Mouse (Mus musculus): Measurements from ENCODE around the gene Tgfbr2. TPM values are rescaled to one million over a fixed set of nuclear protein-coding genes. Genes with fewer than 3 reads are reported as not detected.

Gene Tgfbr2
- polyA plus RNA-seq, 1 experiment from 2014 or later, result 33.8 TPM

DNA sequence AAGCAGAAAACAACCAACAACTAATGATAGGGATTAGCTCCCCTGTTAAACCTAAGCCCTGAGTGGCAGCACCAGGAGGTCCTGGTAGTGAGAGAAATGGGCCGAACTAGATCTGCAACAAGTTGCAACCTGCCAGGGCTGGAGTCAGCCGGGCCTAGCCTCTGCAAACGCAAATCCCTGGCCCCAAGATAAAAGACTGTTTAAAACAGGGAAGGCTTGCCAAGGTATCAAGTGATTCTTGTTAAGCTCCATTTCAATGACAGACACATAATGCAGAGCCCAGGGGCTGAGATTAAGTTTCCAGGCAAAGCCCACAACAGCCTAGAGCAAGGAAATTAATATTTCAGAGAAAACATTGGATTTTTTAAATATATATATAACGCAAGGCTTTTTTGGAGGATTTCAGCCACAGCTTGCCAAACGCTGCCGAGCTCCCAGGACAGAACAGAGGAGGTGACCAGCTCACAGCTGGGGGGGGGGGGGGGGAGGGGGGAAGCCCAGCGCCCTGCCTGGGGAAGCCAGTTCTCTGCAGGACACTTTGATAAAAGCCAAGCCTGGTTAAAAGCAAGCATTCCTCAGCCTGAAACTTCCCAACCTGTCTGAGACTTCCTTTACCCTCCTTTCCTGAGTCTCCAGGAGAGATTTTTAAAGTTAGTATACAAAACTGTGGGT, 24.3 kb downstream of the Tgfbr2 start:
- H3K4me3 ChIP-seq (replicated peaks; ENCODE audit: low read length), result no peak overlapping the region
- peaks cover 8% of the 10 kb centered on the region; the same call in 1 of the 2 replicates for H3K36me3 ChIP-seq (ENCODE audit: control insufficient read depth, insufficient read depth, low read length)
- peak; percentile 44; the same call in 1 of the 2 replicates for ATAC-seq (ENCODE audit: insufficient read depth, low FRiP score)
- H3K27ac ChIP-seq (ENCODE audit: low read length), result peak overlapping the region; percentile 73
- H3K9me3 ChIP-seq (replicated peaks; ENCODE audit: control insufficient read depth, low read length), result no peaks in the 10 kb centered on the region
- 25% methylated on average over 7 of the region's 7 CpGs for WGBS
- no peaks in the 10 kb centered on the region for H3K27me3 ChIP-seq (ENCODE audit: control insufficient read depth, insufficient read depth, low read length)
- H3K9ac ChIP-seq (ENCODE audit: low read length), result no peak overlapping the region
- H3K4me1 ChIP-seq (ENCODE audit: control insufficient read depth, insufficient read depth, low read length), result peaks cover 27% of the 10 kb centered on the region
- H3K4me2 ChIP-seq (ENCODE audit: low read depth, low read length), result no peak overlapping the region

DNA sequence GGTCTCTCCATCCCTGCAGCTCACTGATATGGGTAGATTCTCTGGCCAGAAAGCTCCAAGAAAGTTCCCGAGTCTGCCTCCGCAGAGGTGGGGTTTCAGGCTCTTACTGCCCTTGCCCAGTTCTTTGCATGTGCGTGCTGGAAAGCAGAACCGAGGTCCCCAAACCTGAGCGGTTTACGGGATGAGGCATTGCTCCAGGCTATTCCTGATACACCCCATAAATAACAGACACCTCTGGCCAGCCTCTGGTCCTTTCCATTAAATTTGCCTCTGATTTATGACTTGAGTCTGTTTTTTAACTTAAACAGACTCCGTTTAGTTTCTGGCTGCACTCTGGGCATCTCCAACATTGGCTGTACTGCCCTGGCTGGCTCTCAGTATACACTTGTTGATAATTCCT, 26.4 kb downstream of the Tgfbr2 start:
- H3K27ac ChIP-seq (ENCODE audit: low read length), result no peak overlapping the region
- H3K4me3 ChIP-seq (replicated peaks; ENCODE audit: low read length), result no peak overlapping the region
- H3K27me3 ChIP-seq (ENCODE audit: control insufficient read depth, insufficient read depth, low read length), result no peaks in the 10 kb centered on the region
- no peaks in the 10 kb centered on the region for H3K36me3 ChIP-seq (ENCODE audit: control insufficient read depth, insufficient read depth, low read length)
- no peaks in the 10 kb centered on the region for H3K9me3 ChIP-seq (replicated peaks; ENCODE audit: control insufficient read depth, low read length)
- no peak overlapping the region for H3K4me2 ChIP-seq (ENCODE audit: low read depth, low read length)
- WGBS, result 65% methylated on average over 7 of the region's 7 CpGs
- no peak for ATAC-seq (ENCODE audit: insufficient read depth, low FRiP score)
- no peak overlapping the region for H3K9ac ChIP-seq (ENCODE audit: low read length)
- H3K4me1 ChIP-seq (ENCODE audit: control insufficient read depth, insufficient read depth, low read length), result peaks cover 44% of the 10 kb centered on the region

- WGBS, result 48% methylated on average over 9 of the region's 9 CpGs
- Histone ChIP-seq H3K27me3 (ENCODE audit: control insufficient read depth, insufficient read depth, low read length) (no peaks in the 10 kb centered on the region), H3K4me1 (ENCODE audit: control insufficient read depth, insufficient read depth, low read length) (peaks cover 30% of the 10 kb centered on the region), H3K9me3 (replicated peaks; ENCODE audit: control insufficient read depth, low read length) (no peaks in the 10 kb centered on the region), H3K27ac (ENCODE audit: low read length) (peak overlapping the region; percentile 34), H3K4me3 (replicated peaks; ENCODE audit: low read length) (no peak overlapping the region), H3K36me3 (ENCODE audit: control insufficient read depth, insufficient read depth, low read length) (no peaks in the 10 kb centered on the region), H3K4me2 (ENCODE audit: low read depth, low read length) (no peak overlapping the region), H3K9ac (ENCODE audit: low read length) (no peak overlapping the region)
- no peak for ATAC-seq (ENCODE audit: insufficient read depth, low FRiP score)
Measured at GRCm38 (mm10) chr9:116146235-116146634, 28.9 kb downstream of the Tgfbr2 start.

DNA sequence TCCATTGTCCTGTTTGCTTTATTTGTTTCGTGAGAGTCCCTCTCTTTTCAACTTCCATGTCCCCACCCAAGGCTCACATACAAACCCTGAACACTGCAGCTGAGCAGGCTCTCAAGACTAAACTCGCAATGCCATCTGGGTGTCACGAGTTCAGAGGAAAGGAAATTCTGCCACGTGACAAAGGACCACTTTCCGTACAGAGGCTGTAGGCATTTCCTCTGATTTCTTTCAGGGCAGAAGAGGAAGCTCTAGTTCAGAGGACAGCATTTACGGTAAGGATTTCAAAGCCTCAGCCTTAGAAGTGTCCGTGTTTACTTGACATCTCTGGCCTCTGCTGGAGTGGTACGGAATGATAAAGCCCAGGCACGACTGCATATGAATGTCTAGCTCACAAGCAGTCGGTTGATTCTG, 29.9 kb downstream of the Tgfbr2 start:
- 25% methylated on average over 10 of the region's 10 CpGs for WGBS
- peak; percentile 63 for ATAC-seq (ENCODE audit: insufficient read depth, low FRiP score)

GRCm38 (mm10) chr9:116140422-116140821, 34.7 kb downstream of the Tgfbr2 start:
- Histone ChIP-seq H3K4me2 (ENCODE audit: low read depth, low read length) (no peak overlapping the region), H3K27ac (ENCODE audit: low read length) (no peak overlapping the region), H3K4me1 (ENCODE audit: control insufficient read depth, insufficient read depth, low read length) (peaks cover 12% of the 10 kb centered on the region), H3K9ac (ENCODE audit: low read length) (no peak overlapping the region), H3K4me3 (replicated peaks; ENCODE audit: low read length) (no peak overlapping the region), H3K27me3 (ENCODE audit: control insufficient read depth, insufficient read depth, low read length) (no peaks in the 10 kb centered on the region), H3K36me3 (ENCODE audit: control insufficient read depth, insufficient read depth, low read length) (no peaks in the 10 kb centered on the region), H3K9me3 (replicated peaks; ENCODE audit: control insufficient read depth, low read length) (no peaks in the 10 kb centered on the region)
- 93% methylated on average over 6 of the region's 6 CpGs for WGBS
- no peak for ATAC-seq (ENCODE audit: insufficient read depth, low FRiP score)

More for the DNA sequence above, 29.9 kb downstream of the Tgfbr2 start:
- H3K27ac ChIP-seq (ENCODE audit: low read length), result 0 out of 2 replicates have a peak overlapping the region, but pooled peaks have one; percentile 55
- no peaks in the 10 kb centered on the region for H3K36me3 ChIP-seq (ENCODE audit: control insufficient read depth, insufficient read depth, low read length)
- no peak overlapping the region for H3K9ac ChIP-seq (ENCODE audit: low read length)
- H3K27me3 ChIP-seq (ENCODE audit: control insufficient read depth, insufficient read depth, low read length), result no peaks in the 10 kb centered on the region
- H3K9me3 ChIP-seq (replicated peaks; ENCODE audit: control insufficient read depth, low read length), result no peaks in the 10 kb centered on the region
- H3K4me3 ChIP-seq (replicated peaks; ENCODE audit: low read length), result no peak overlapping the region
- H3K4me2 ChIP-seq (ENCODE audit: low read depth, low read length), result 0 out of 2 replicates have a peak overlapping the region, but pooled peaks have one; percentile 6
- H3K4me1 ChIP-seq (ENCODE audit: control insufficient read depth, insufficient read depth, low read length), result peaks cover 27% of the 10 kb centered on the region

GRCm38 (mm10) chr9:116139549-116139948, 35.6 kb downstream of the Tgfbr2 start:
- 74% methylated on average over 7 of the region's 7 CpGs for WGBS

GRCm38 (mm10) chr9:116138595-116139134, 36.5 kb downstream of the Tgfbr2 start:
- Histone ChIP-seq H3K9ac (ENCODE audit: low read length) (no peak overlapping the region), H3K4me2 (ENCODE audit: low read depth, low read length) (no peak overlapping the region), H3K9me3 (replicated peaks; ENCODE audit: control insufficient read depth, low read length) (no peaks in the 10 kb centered on the region), H3K27me3 (ENCODE audit: control insufficient read depth, insufficient read depth, low read length) (no peaks in the 10 kb centered on the region), H3K36me3 (ENCODE audit: control insufficient read depth, insufficient read depth, low read length) (no peaks in the 10 kb centered on the region), H3K27ac (ENCODE audit: low read length) (no peak overlapping the region), H3K4me1 (ENCODE audit: control insufficient read depth, insufficient read depth, low read length) (no peaks in the 10 kb centered on the region; the same call in 1 of the 2 replicates), H3K4me3 (replicated peaks; ENCODE audit: low read length) (no peak overlapping the region)
- no peak for ATAC-seq (ENCODE audit: insufficient read depth, low FRiP score)
- 76% methylated on average over 11 of the region's 11 CpGs for WGBS

More at GRCm38 (mm10) chr9:116139549-116139948, 35.6 kb downstream of the Tgfbr2 start:
- Histone ChIP-seq H3K36me3 (ENCODE audit: control insufficient read depth, insufficient read depth, low read length) (no peaks in the 10 kb centered on the region), H3K4me2 (ENCODE audit: low read depth, low read length) (no peak overlapping the region), H3K9ac (ENCODE audit: low read length) (no peak overlapping the region), H3K9me3 (replicated peaks; ENCODE audit: control insufficient read depth, low read length) (no peaks in the 10 kb centered on the region), H3K27ac (ENCODE audit: low read length) (no peak overlapping the region), H3K27me3 (ENCODE audit: control insufficient read depth, insufficient read depth, low read length) (no peaks in the 10 kb centered on the region), H3K4me3 (replicated peaks; ENCODE audit: low read length) (no peak overlapping the region), H3K4me1 (ENCODE audit: control insufficient read depth, insufficient read depth, low read length) (peaks cover 5% of the 10 kb centered on the region)
- ATAC-seq (ENCODE audit: insufficient read depth, low FRiP score), result no peak

DNA sequence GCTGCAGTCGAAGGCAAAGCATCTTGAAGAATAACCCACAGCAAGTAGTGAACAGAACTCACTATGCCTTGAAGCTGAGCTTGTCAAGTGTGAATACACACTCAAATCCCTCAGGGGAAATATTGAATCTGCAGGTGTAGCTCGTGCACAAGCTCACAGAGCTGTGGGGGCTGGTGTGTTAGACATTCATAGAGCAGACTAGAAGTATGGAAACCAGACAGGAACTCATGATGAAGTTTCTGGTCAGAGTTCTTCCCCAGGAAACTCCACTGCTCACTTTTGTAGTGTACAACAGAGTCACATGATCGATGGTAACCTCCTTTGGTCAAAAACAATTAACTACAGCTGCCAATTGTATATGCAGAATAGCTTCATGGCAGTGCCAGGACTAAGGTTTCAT, 37.5 kb downstream of the Tgfbr2 start:
- H3K4me3 ChIP-seq (replicated peaks; ENCODE audit: low read length), result no peak overlapping the region
- no peaks in the 10 kb centered on the region for H3K36me3 ChIP-seq (ENCODE audit: control insufficient read depth, insufficient read depth, low read length)
- H3K9me3 ChIP-seq (replicated peaks; ENCODE audit: control insufficient read depth, low read length), result no peaks in the 10 kb centered on the region
- no peak for ATAC-seq (ENCODE audit: insufficient read depth, low FRiP score)
- H3K27me3 ChIP-seq (ENCODE audit: control insufficient read depth, insufficient read depth, low read length), result no peaks in the 10 kb centered on the region
- WGBS, result 77% methylated on average over 3 of the region's 3 CpGs
- H3K4me2 ChIP-seq (ENCODE audit: low read depth, low read length), result no peak overlapping the region
- H3K27ac ChIP-seq (ENCODE audit: low read length), result no peak overlapping the region
- H3K9ac ChIP-seq (ENCODE audit: low read length), result no peak overlapping the region
- no peaks in the 10 kb centered on the region; the same call in 1 of the 2 replicates for H3K4me1 ChIP-seq (ENCODE audit: control insufficient read depth, insufficient read depth, low read length)

GRCm38 (mm10) chr9:116136811-116137210, 38.3 kb downstream of the Tgfbr2 start:
- no peaks in the 10 kb centered on the region; the same call in 1 of the 2 replicates for H3K4me1 ChIP-seq (ENCODE audit: control insufficient read depth, insufficient read depth, low read length)
- H3K4me2 ChIP-seq (ENCODE audit: low read depth, low read length), result no peak overlapping the region
- H3K27ac ChIP-seq (ENCODE audit: low read length), result no peak overlapping the region
- H3K4me3 ChIP-seq (replicated peaks; ENCODE audit: low read length), result no peak overlapping the region
- H3K27me3 ChIP-seq (ENCODE audit: control insufficient read depth, insufficient read depth, low read length), result no peaks in the 10 kb centered on the region
- WGBS, result 74% methylated on average over 5 of the region's 5 CpGs
- no peaks in the 10 kb centered on the region for H3K9me3 ChIP-seq (replicated peaks; ENCODE audit: control insufficient read depth, low read length)
- no peak for ATAC-seq (ENCODE audit: insufficient read depth, low FRiP score)
- no peak overlapping the region for H3K9ac ChIP-seq (ENCODE audit: low read length)
- H3K36me3 ChIP-seq (ENCODE audit: control insufficient read depth, insufficient read depth, low read length), result no peaks in the 10 kb centered on the region

All from stomach, embryonic 16.5 days (tissue).